Mouse (Mus musculus) brown adipose tissue, adult 24 weeks (tissue): ENCODE results near the gene Naa15. TPM values are rescaled to one million over a fixed set of nuclear protein-coding genes. Genes with fewer than 3 reads are reported as not detected.
A peak's percentile ranks its signal among the peaks of the same experiment; 100 is the strongest.
"Not testable (repeated sequence)": the region's sequence is repeated elsewhere in the genome, so short reads cannot be mapped to it uniquely, and the experiment has no call there.

ENCODE experiments used
- H3K27ac ChIP-seq: fragments of 200-500 bp; replicated peaks from 2 replicates; pipeline ENCODE4 v1.5.1; 2012; ENCODE audit warnings: low read depth, mild to moderate bottlenecking, low read length
- H3K4me1 ChIP-seq: fragments of 200-500 bp; 2 replicates; pipeline ENCODE4 v1.6.1; 2012; ENCODE audit warnings: low read length, mixed read lengths; ENCODE audit not compliant: control insufficient read depth, insufficient read depth, insufficient read length
- H3K4me3 ChIP-seq: fragments of 200-500 bp; 2 replicates; pipeline ENCODE4 v1.5.1; 2012; ENCODE audit warnings: low read depth, mild to moderate bottlenecking, low read length, moderate library complexity; ENCODE audit not compliant: insufficient read depth
- polyA plus RNA-seq: library from polyadenylated mRNA; stranded (reverse); fragments of >200 nt; gene quantifications from 2 replicates; pipeline ENCODE4 v1.2.4, GENCODE M21; 2012; ENCODE audit not compliant: missing spikeins, insufficient read depth, insufficient read length

Gene Naa15
- polyA plus RNA-seq, 1 experiment: 26.8 TPM

- H3K4me1 ChIP-seq, H3K27ac ChIP-seq, H3K4me3 ChIP-seq: not testable (repeated sequence)
These were observed 12.9 kb upstream of the Naa15 start for GRCm38 (mm10) chr3:51402054-51402453.

- H3K4me3 ChIP-seq: no peak overlapping the region
- no peaks in the 10 kb centered on the region for H3K4me1 ChIP-seq
- no peak overlapping the region for H3K27ac ChIP-seq
These were observed 12.3 kb upstream of the Naa15 start for GRCm38 (mm10) chr3:51402628-51403027.

- peak overlapping the region; percentile 95 for H3K27ac ChIP-seq
These were observed 6.9 kb upstream of the Naa15 start for GRCm38 (mm10) chr3:51407870-51408560.

GRCm38 (mm10) chr3:51408561-51409183 is 6.3 kb upstream of the Naa15 start, which contains the start of gene Ndufc1:
Ndufc1 (minus strand) TSS chr3:51408988.
- H3K4me3 ChIP-seq: peak within 1 kb of the TSS; percentile 82
- H3K4me1 ChIP-seq: peaks cover 3% of the 10 kb centered on the region; the same call in 1 of the 2 replicates
- H3K27ac ChIP-seq: peak within 1 kb of the TSS; percentile 95

More at GRCm38 (mm10) chr3:51407870-51408560, 6.9 kb upstream of the Naa15 start:
- Histone ChIP-seq H3K4me3 (peak overlapping the region; percentile 82), H3K4me1 (peaks cover 3% of the 10 kb centered on the region; the same call in 1 of the 2 replicates)

- Histone ChIP-seq H3K4me3 (no peak overlapping the region), H3K4me1 (peaks cover 6% of the 10 kb centered on the region; the same call in 1 of the 2 replicates), H3K27ac (no peak overlapping the region)
These were observed 2.5 kb upstream of the Naa15 start for GRCm38 (mm10) chr3:51412457-51412856.

GRCm38 (mm10) chr3:51413276-51413675 is 1.7 kb upstream of the Naa15 start:
- Histone ChIP-seq H3K27ac (no peak overlapping the region), H3K4me1 (peaks cover 7% of the 10 kb centered on the region; the same call in 1 of the 2 replicates), H3K4me3 (no peak overlapping the region)

- Histone ChIP-seq H3K4me3 (peak overlapping the region; percentile 90), H3K4me1 (peaks cover 11% of the 10 kb centered on the region), H3K27ac (peak overlapping the region; percentile 75)
These were observed 1.1 kb downstream of the Naa15 start for GRCm38 (mm10) chr3:51416073-51416363.

- peaks cover 11% of the 10 kb centered on the region for H3K4me1 ChIP-seq
- peak overlapping the region; percentile 75 for H3K27ac ChIP-seq
- H3K4me3 ChIP-seq: peak overlapping the region; percentile 90
These were observed 1.6 kb downstream of the Naa15 start for GRCm38 (mm10) chr3:51416364-51417134.

GRCm38 (mm10) chr3:51417135-51417458 is 2.1 kb downstream of the Naa15 start:
- peak overlapping the region; percentile 75; the same call in 1 of the 2 replicates for H3K27ac ChIP-seq
- H3K4me1 ChIP-seq: peaks cover 14% of the 10 kb centered on the region
- peak overlapping the region; percentile 90 for H3K4me3 ChIP-seq

GRCm38 (mm10) chr3:51417485-51417884 is 2.5 kb downstream of the Naa15 start:
- H3K27ac ChIP-seq: no peak overlapping the region
- no peak overlapping the region for H3K4me3 ChIP-seq

GRCm38 (mm10) chr3:51417966-51418365 is 3.0 kb downstream of the Naa15 start:
- Histone ChIP-seq H3K4me1 (peaks cover 14% of the 10 kb centered on the region), H3K4me3 (no peak overlapping the region), H3K27ac (no peak overlapping the region)

More at GRCm38 (mm10) chr3:51417485-51417884, 2.5 kb downstream of the Naa15 start:
- H3K4me1 ChIP-seq: peaks cover 14% of the 10 kb centered on the region

GRCm38 (mm10) chr3:51421921-51422320 is 7.0 kb downstream of the Naa15 start:
- H3K27ac ChIP-seq: no peak overlapping the region
- peaks cover 11% of the 10 kb centered on the region for H3K4me1 ChIP-seq
- no peak overlapping the region for H3K4me3 ChIP-seq

GRCm38 (mm10) chr3:51425394-51425793 is 10.4 kb downstream of the Naa15 start:
- Histone ChIP-seq H3K4me1 (0 out of 2 replicates have a peak, but pooled peaks cover 3% of the 10 kb centered on the region), H3K27ac (no peak overlapping the region), H3K4me3 (no peak overlapping the region)

GRCm38 (mm10) chr3:51434364-51434763 is 19.4 kb downstream of the Naa15 start:
- not testable (repeated sequence) for H3K4me1 ChIP-seq, H3K4me3 ChIP-seq, H3K27ac ChIP-seq

- Histone ChIP-seq H3K4me3 (no peak overlapping the region), H3K4me1 (no peaks in the 10 kb centered on the region)
These were observed 20.1 kb downstream of the Naa15 start for GRCm38 (mm10) chr3:51434871-51435595.

More at GRCm38 (mm10) chr3:51434871-51435595, 20.1 kb downstream of the Naa15 start:
- no peak overlapping the region for H3K27ac ChIP-seq
